Mouse (Mus musculus): ENCODE measurements around the gene Bcl2l11. TPM values are rescaled to one million over a fixed set of nuclear protein-coding genes. Genes with fewer than 3 reads are reported as not detected.
"Not testable (repeated sequence)": the region's sequence is repeated elsewhere in the genome, so short reads cannot be mapped to it uniquely, and the experiment has no call there.

Gene Bcl2l11
- polyA plus RNA-seq, 1 experiment from 2014 or later, result 13.3 TPM

DNA sequence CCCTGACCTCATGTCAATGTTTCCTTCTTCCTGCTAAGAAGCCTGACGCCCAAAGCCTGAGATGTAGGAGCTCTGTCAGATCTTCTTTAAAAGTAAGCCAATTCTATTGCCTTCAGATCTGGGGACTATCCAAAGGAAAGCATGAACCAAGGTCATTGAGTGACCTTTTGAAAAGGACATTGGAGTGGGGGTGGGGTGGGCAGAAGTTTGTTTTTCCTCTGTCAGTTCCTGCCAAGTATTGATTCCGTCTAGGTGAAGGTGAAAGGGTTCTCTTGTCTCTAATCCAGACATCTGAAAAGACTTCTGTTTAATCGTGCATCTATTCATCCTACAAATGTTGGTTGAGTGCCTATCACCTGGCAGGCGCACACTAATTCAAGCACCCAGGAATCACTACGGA lies 43.6 kb downstream of the Bcl2l11 start:
- peaks cover 5% of the 10 kb centered on the region; the same call in 1 of the 2 replicates for H3K4me1 ChIP-seq (replicated peaks)
- WGBS, result 90% methylated on average over 5 of the region's 5 CpGs
- H3K27ac ChIP-seq, result no peak overlapping the region
- no peak overlapping the region for H3K4me2 ChIP-seq (replicated peaks)
- H3K36me3 ChIP-seq, result no peaks in the 10 kb centered on the region
- H3K9ac ChIP-seq (replicated peaks), result no peak overlapping the region
- no peak for ATAC-seq
- no peaks in the 10 kb centered on the region for H3K9me3 ChIP-seq
- no peak overlapping the region for H3K4me3 ChIP-seq (replicated peaks)
- H3K27me3 ChIP-seq, result no peaks in the 10 kb centered on the region

DNA sequence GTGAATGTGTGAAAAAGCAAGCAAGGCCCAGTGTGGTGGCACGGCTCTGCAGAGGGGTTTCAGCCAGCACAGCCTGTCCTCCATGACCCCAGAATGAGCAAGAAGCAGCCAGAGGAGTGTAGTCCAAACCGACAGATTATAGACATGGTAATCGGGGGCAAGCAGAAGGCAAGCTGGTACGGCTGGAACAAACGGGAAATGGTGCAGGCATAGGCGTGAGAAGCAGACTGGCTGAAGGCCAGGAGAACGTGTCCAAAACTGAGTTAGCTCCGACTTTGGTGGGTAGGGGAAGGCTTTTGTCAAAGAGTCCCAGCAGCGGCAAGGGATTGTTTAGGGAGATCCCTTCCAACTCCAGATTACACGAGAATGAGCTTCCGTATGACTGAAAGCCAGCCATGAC lies 44.1 kb downstream of the Bcl2l11 start:
- Histone ChIP-seq H3K27me3 (no peaks in the 10 kb centered on the region), H3K36me3 (no peaks in the 10 kb centered on the region), H3K4me1 (replicated peaks) (peaks cover 5% of the 10 kb centered on the region; the same call in 1 of the 2 replicates), H3K4me3 (replicated peaks) (no peak overlapping the region), H3K9ac (replicated peaks) (no peak overlapping the region), H3K9me3 (no peaks in the 10 kb centered on the region), H3K4me2 (replicated peaks) (no peak overlapping the region), H3K27ac (no peak overlapping the region)
- ATAC-seq, result no peak
- WGBS, result 86% methylated on average over 11 of the region's 11 CpGs

DNA sequence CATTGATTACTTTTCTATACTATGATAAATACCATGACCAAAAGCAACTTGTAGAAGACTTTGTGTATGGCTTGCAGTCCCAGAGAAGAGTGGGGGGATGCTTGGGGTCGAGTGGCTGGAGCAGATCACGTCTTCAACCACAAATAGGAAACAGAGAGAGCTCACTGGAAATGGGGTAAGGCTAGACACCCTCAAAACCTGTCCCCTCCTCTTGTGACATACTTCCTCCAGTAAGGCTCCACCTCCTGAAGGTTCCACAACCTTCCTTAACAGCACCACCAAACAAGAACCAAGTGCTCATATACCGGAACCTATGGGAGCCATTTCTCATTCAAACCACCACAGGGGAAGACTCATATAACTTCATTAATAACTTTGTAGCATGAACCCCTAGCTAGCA lies 44.8 kb downstream of the Bcl2l11 start:
- Histone ChIP-seq H3K4me1 (replicated peaks) (peaks cover 5% of the 10 kb centered on the region; the same call in 1 of the 2 replicates), H3K27me3 (no peaks in the 10 kb centered on the region), H3K9ac (replicated peaks) (no peak overlapping the region), H3K27ac (no peak overlapping the region), H3K36me3 (no peaks in the 10 kb centered on the region), H3K9me3 (no peaks in the 10 kb centered on the region), H3K4me2 (replicated peaks) (no peak overlapping the region), H3K4me3 (replicated peaks) (no peak overlapping the region)
- WGBS, result 87% methylated on average over 3 of the region's 3 CpGs
- no peak for ATAC-seq

DNA sequence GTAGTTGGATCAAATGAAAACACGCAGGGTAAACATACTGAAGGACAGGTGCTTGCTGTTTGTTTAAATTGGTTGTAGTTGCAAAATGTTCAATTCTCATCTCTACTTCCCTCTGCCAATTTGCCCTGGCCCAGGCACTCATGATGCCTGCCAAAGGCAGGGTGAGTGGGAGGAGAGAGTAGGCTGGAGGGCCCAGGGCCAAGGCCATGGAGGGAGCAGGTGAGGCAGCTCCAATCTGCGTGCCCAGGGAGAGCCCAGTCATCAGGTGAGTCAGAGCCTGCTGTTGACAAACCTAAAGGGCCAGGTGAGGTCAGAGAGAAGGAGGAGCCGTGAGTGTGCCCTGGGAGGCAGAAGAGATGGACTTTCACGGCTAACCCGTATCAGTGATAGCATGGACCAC lies 46.4 kb downstream of the Bcl2l11 start:
- Histone ChIP-seq H3K9ac (replicated peaks) (no peak overlapping the region), H3K4me2 (replicated peaks) (no peak overlapping the region), H3K27ac (no peak overlapping the region), H3K4me1 (replicated peaks) (peaks cover 10% of the 10 kb centered on the region), H3K9me3 (no peaks in the 10 kb centered on the region), H3K36me3 (no peaks in the 10 kb centered on the region), H3K27me3 (no peaks in the 10 kb centered on the region), H3K4me3 (replicated peaks) (no peak overlapping the region)
- ATAC-seq, result no peak
- 94% methylated on average over 5 of the region's 5 CpGs for whole genome bisulfite sequencing

DNA sequence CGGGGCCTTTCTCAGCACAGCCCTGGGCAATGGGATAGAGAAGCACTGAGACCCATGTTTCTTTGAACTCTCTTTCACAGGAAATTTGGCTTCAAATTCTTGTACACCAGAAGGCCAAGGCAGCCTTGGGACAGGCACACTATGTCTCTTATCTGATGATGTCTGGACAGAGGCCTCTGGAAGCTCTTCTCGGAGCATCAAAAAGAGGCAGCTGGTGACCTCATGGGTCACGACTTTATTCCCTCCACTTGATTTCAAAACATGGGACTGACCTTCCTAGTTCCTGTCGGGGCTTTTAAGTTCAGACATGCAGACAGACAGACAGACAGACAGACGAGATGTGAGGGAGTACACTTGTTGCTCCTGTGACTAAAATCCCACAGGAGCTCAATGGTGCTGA lies 48.3 kb downstream of the Bcl2l11 start:
- H3K4me3 ChIP-seq (replicated peaks), result no peak overlapping the region
- H3K36me3 ChIP-seq, result no peaks in the 10 kb centered on the region
- no peak overlapping the region for H3K9ac ChIP-seq (replicated peaks)
- WGBS, result 68% methylated on average over 5 of the region's 5 CpGs
- peaks cover 11% of the 10 kb centered on the region for H3K4me1 ChIP-seq (replicated peaks)
- no peak for ATAC-seq
- H3K27ac ChIP-seq, result no peak overlapping the region
- no peak overlapping the region for H3K4me2 ChIP-seq (replicated peaks)
- H3K9me3 ChIP-seq, result no peaks in the 10 kb centered on the region
- H3K27me3 ChIP-seq, result no peaks in the 10 kb centered on the region

DNA sequence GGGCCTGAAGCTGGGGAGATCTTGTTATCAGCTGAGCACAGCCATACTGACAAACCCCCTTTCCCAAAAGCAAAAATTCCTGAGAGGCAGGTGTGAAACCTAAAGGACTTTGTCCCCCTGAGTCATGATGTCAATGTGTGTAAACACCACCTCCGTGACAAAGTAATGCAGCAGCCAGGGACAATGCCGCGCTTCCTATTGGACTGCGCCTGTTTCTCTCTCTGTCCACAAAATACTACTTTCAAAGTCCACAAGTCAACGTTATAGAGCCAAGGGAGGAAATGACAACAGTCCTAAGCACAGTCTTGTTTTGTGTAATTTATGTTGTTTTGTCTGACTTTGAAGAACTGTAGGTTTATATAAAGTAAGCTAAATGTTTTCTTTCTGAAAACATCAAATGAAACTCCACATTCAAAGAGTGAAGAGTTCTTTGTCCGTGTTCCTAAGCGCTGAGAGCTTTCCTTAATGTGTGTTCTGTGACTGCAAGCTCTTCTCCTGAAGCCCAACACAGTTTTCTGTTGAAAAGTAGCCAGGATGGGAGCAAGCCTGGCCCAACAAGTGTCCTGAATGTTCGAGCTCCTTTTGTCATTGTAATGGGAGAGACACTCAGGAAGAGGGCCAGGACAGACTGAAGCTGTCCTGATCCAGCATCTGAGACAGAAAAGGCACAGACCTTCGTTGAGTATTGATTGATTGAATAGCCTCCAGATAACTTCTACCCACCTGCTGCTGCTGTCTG lies 48.9 kb downstream of the Bcl2l11 start:
- no peaks in the 10 kb centered on the region for H3K36me3 ChIP-seq
- no peak overlapping the region for H3K4me3 ChIP-seq (replicated peaks)
- 69% methylated on average over 9 of the region's 9 CpGs for WGBS
- H3K9me3 ChIP-seq, result no peaks in the 10 kb centered on the region
- H3K27me3 ChIP-seq, result no peaks in the 10 kb centered on the region
- peaks cover 14% of the 10 kb centered on the region for H3K4me1 ChIP-seq (replicated peaks)
- H3K4me2 ChIP-seq (replicated peaks), result no peak overlapping the region
- no peak for ATAC-seq
- H3K9ac ChIP-seq (replicated peaks), result no peak overlapping the region
- no peak overlapping the region for H3K27ac ChIP-seq

DNA sequence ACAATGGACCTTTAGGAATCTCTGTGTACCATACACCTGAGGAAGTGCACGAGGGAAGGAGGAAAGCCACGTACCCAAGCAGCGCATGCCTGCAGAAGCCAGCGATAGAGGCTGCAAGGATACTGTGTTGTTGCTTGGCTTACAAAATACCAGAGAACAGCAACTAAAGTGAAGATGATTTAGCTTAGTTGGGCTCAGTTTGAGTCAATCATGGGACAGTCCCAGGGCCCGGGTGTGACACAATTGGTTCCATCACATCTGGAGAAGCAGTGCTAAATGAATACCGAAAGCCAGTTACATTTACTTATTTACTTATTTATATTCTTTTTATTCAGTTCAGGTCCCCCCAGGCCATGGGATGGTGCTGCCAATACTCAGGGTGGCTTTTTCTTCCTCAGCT lies 49.8 kb downstream of the Bcl2l11 start:
- no peak for ATAC-seq
- Histone ChIP-seq H3K9me3 (no peaks in the 10 kb centered on the region), H3K4me1 (replicated peaks) (peaks cover 20% of the 10 kb centered on the region), H3K9ac (replicated peaks) (no peak overlapping the region), H3K4me2 (replicated peaks) (no peak overlapping the region), H3K27ac (no peak overlapping the region), H3K4me3 (replicated peaks) (no peak overlapping the region), H3K36me3 (no peaks in the 10 kb centered on the region), H3K27me3 (no peaks in the 10 kb centered on the region)
- WGBS, result 93% methylated on average over 6 of the region's 6 CpGs

DNA sequence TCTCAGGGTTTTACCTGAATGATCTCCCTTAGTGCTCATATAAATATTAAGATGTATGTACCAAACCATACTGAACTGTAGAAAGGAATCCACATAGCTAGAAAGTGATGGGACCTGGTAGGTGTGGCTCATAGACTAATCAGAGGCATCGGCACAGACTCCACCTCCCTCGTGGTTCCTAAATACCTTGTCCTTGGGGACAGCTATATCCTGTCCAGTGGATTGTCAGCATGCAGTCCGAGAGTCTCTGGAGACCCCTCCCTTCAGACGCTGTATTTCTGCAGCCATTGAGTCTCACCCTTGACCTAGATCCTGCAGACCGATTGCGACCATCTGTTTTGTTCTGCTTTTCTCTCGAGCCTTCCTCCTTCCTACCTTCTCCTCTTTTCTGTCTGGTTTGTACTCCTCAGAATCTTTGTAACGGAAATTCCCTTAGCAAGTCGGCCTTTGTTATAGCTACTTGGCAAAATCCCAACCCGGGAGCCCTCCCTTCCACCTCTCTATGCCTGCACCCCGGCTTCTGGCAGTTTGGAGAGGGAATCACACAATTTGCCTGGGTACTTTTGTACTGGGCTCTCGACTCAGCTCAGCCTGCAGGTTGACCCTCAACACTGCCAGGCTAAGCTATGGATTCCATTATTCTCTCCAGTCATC lies 50.7 kb downstream of the Bcl2l11 start:
- H3K4me2 ChIP-seq (replicated peaks), result no peak overlapping the region
- no peak overlapping the region for H3K4me3 ChIP-seq (replicated peaks)
- no peaks in the 10 kb centered on the region for H3K9me3 ChIP-seq
- no peaks in the 10 kb centered on the region for H3K36me3 ChIP-seq
- no peak overlapping the region for H3K9ac ChIP-seq (replicated peaks)
- H3K27ac ChIP-seq, result no peak overlapping the region
- ATAC-seq, result peak; percentile 34; the same call in 1 of the 2 replicates
- H3K4me1 ChIP-seq (replicated peaks), result peaks cover 20% of the 10 kb centered on the region
- WGBS, result 54% methylated on average over 12 of the region's 12 CpGs
- no peaks in the 10 kb centered on the region for H3K27me3 ChIP-seq

DNA sequence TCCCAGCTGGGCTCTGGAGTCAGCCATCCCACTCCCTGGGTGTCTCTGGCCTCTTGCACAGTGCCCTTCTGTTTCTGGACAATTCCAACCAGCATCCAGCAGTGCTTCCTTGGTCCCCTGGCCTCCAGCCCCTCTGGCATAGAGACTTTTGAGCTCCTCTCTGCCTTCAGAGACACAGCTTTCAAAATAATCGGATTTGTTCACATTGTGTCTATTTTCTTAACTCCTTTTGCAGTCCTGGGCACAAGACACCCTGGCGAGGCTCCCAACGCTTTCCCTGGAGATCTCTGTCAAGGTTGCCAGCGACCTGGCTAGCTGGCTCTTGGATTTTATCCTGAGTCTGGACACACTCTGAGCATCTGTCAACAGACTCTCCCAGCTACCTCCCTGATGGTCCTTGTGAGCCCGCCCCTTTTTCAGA lies 51.4 kb downstream of the Bcl2l11 start:
- WGBS, result 47% methylated on average over 5 of the region's 5 CpGs

DNA sequence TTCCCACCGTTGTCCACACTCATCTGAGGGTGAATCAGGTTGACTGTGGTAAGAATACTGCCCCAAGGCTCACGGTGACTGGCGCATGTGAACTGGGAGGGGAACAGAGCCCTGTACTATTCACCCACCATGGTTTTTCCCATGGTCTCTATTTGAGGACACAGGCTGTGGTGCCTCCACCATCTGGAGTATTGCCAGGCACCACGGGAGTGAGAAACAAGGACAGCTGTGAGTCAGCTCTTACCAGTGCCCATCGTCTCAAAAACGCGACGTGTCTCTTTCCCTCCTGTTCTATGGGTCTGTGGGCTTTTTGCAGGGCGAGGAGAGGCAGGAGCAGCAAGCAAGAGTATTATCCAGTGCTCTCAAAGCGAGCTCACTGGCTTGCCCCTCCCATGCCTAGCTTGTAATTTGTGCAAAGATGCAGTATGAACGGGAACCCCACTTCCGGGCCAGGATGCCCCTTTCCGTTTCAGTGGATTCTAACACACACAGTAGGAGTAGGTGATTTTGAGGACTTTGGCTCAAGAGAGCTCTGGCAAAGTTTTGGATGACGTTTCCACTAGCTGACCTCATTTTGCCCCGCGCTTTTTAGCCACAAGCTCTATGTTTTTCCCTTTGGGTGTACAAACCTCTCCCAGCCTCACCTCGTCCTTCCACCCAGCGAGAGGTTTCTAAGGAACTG lies 53.4 kb downstream of the Bcl2l11 start:
- no peak overlapping the region for H3K9ac ChIP-seq (replicated peaks)
- no peaks in the 10 kb centered on the region for H3K9me3 ChIP-seq
- 77% methylated on average over 18 of the region's 18 CpGs for WGBS

More for the DNA sequence above, 51.4 kb downstream of the Bcl2l11 start:
- H3K4me1 ChIP-seq (replicated peaks), result peaks cover 20% of the 10 kb centered on the region
- H3K27ac ChIP-seq, result 0 out of 2 replicates have a peak overlapping the region, but pooled peaks have one; percentile 11
- no peak for ATAC-seq
- H3K27me3 ChIP-seq, result no peaks in the 10 kb centered on the region
- H3K4me3 ChIP-seq (replicated peaks), result no peak overlapping the region
- no peak overlapping the region for H3K4me2 ChIP-seq (replicated peaks)
- no peaks in the 10 kb centered on the region for H3K9me3 ChIP-seq
- H3K9ac ChIP-seq (replicated peaks), result no peak overlapping the region
- H3K36me3 ChIP-seq, result no peaks in the 10 kb centered on the region

DNA sequence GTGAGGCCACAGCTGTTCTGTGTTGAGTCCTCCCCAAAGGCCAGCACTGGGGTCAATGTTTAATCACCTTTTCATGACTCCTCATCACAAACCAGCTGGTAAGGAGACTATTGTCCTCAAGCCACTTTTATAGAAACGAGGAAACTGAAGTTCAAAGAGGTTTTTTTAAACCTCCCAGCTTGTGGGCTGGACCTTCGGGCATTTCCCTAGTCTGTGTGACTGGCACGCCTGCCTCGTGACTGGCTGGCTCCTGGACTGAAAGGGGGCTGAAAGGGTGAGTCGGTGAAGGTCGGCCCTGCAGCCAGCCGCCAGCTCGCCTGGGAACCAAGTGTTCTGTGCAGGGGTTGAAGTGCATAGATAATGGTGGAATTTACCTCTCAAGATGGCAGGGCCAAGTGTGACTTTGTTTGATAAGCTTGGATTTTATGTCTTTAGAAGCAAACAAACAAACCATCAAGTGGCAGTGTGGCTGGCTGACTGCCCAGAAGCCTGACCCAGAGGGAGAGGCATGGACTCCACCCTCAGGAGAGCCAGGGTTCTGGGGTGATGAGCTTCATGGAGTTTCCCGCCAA lies 54.1 kb downstream of the Bcl2l11 start:
- Histone ChIP-seq H3K4me2 (replicated peaks) (no peak overlapping the region), H3K27ac (no peak overlapping the region), H3K9me3 (no peaks in the 10 kb centered on the region), H3K4me3 (replicated peaks) (no peak overlapping the region), H3K27me3 (no peaks in the 10 kb centered on the region), H3K36me3 (no peaks in the 10 kb centered on the region), H3K9ac (replicated peaks) (no peak overlapping the region), H3K4me1 (replicated peaks) (peaks cover 20% of the 10 kb centered on the region)
- WGBS, result 31% methylated on average over 9 of the region's 9 CpGs
- no peak for ATAC-seq

More for the DNA sequence above, 53.4 kb downstream of the Bcl2l11 start:
- Histone ChIP-seq H3K4me3 (replicated peaks) (no peak overlapping the region), H3K4me1 (replicated peaks) (peaks cover 20% of the 10 kb centered on the region), H3K4me2 (replicated peaks) (no peak overlapping the region), H3K27ac (no peak overlapping the region), H3K27me3 (no peaks in the 10 kb centered on the region), H3K36me3 (no peaks in the 10 kb centered on the region)
- ATAC-seq, result no peak

DNA sequence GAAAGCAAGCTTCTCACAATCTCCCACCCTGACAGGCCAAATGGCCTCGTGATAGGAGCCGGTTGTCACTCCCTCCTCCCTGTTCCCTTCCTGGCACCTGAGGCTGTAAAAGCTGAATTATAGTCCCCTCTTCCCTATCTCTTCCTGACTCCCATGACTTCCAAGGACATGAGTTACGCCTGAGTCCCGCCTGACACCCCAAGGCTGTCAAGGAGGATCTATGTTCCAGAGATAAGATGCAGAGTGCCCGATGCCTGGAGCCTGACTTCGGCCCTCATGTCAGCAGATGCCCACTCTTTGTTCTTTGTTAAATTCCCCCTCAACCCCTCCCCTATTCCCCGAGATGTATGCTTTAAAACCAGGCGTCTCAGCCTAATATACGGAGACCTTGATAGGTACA lies 56.3 kb downstream of the Bcl2l11 start:
- not testable (repeated sequence) for H3K4me2 ChIP-seq (replicated peaks); H3K27me3 ChIP-seq
- WGBS, result 93% methylated on average over 9 of the region's 9 CpGs

More for the DNA sequence above, 56.3 kb downstream of the Bcl2l11 start:
- H3K9ac ChIP-seq (replicated peaks); H3K4me3 ChIP-seq (replicated peaks); H3K9me3 ChIP-seq; H3K27ac ChIP-seq; H3K36me3 ChIP-seq; ATAC-seq: not testable (repeated sequence)
- H3K4me1 ChIP-seq (replicated peaks), result peaks cover 11% of the 10 kb centered on the region

Measured in midbrain, embryonic 13.5 days (tissue).